Mouse (Mus musculus): ENCODE results near the gene Gemin5. TPM values are rescaled to one million over a fixed set of nuclear protein-coding genes. Genes with fewer than 3 reads are reported as not detected.
A peak's percentile ranks its signal among the peaks of the same experiment; 100 is the strongest.

Gemin5 gene
- polyA plus RNA-seq, 1 experiment from 2014 or later: 19.1 TPM

GRCm38 (mm10) chr11:58126397-58127160, 41.8 kb downstream of the Gemin5 start:
- H3K9ac ChIP-seq: no peak overlapping the region
- no peaks in the 10 kb centered on the region for H3K9me3 ChIP-seq
- H3K27me3 ChIP-seq (replicated peaks): no peaks in the 10 kb centered on the region
- ATAC-seq (ENCODE audit: low FRiP score, low read depth): no peak
- no peak overlapping the region for H3K4me2 ChIP-seq (replicated peaks)
- no peaks in the 10 kb centered on the region for H3K4me1 ChIP-seq
- no peak overlapping the region for H3K4me3 ChIP-seq
- 79% methylated on average over 7 of the region's 7 CpGs for WGBS
- H3K36me3 ChIP-seq: peaks cover 82% of the 10 kb centered on the region
- no peak overlapping the region for H3K27ac ChIP-seq

- no peak for ATAC-seq (ENCODE audit: low FRiP score, low read depth)
- peaks cover 83% of the 10 kb centered on the region for H3K36me3 ChIP-seq
- H3K27ac ChIP-seq: no peak overlapping the region
- no peak overlapping the region for H3K4me2 ChIP-seq (replicated peaks)
- no peaks in the 10 kb centered on the region for H3K9me3 ChIP-seq
- H3K4me3 ChIP-seq: no peak overlapping the region
- no peak overlapping the region for H3K9ac ChIP-seq
- WGBS: 88% methylated on average over 11 of the region's 11 CpGs
- H3K27me3 ChIP-seq (replicated peaks): no peaks in the 10 kb centered on the region
- H3K4me1 ChIP-seq: no peaks in the 10 kb centered on the region
Measured at GRCm38 (mm10) chr11:58125021-58125420, 43.3 kb downstream of the Gemin5 start.

GRCm38 (mm10) chr11:58123711-58124110, 44.6 kb downstream of the Gemin5 start:
- Histone ChIP-seq H3K4me1 (no peaks in the 10 kb centered on the region), H3K4me3 (no peak overlapping the region), H3K9ac (no peak overlapping the region), H3K9me3 (no peaks in the 10 kb centered on the region), H3K36me3 (peaks cover 78% of the 10 kb centered on the region), H3K27ac (no peak overlapping the region), H3K4me2 (replicated peaks) (no peak overlapping the region), H3K27me3 (replicated peaks) (no peaks in the 10 kb centered on the region)
- WGBS: 87% methylated on average over 2 of the region's 2 CpGs
- no peak for ATAC-seq (ENCODE audit: low FRiP score, low read depth)

GRCm38 (mm10) chr11:58121351-58121750, 47.0 kb downstream of the Gemin5 start:
- H3K27ac ChIP-seq: no peak overlapping the region
- H3K4me3 ChIP-seq: no peak overlapping the region
- no peak for ATAC-seq (ENCODE audit: low FRiP score, low read depth)
- H3K4me2 ChIP-seq (replicated peaks): no peak overlapping the region
- peaks cover 81% of the 10 kb centered on the region for H3K36me3 ChIP-seq
- no peaks in the 10 kb centered on the region for H3K4me1 ChIP-seq
- no peak overlapping the region for H3K9ac ChIP-seq
- WGBS: 91% methylated on average over 9 of the region's 9 CpGs
- no peaks in the 10 kb centered on the region for H3K27me3 ChIP-seq (replicated peaks)
- no peaks in the 10 kb centered on the region for H3K9me3 ChIP-seq

GRCm38 (mm10) chr11:58120655-58121054, 47.7 kb downstream of the Gemin5 start:
- no peak for ATAC-seq (ENCODE audit: low FRiP score, low read depth)
- no peaks in the 10 kb centered on the region for H3K27me3 ChIP-seq (replicated peaks)
- 86% methylated on average over 3 of the region's 3 CpGs for WGBS

GRCm38 (mm10) chr11:58117044-58117652, 51.2 kb downstream of the Gemin5 start:
- 93% methylated on average over 10 of the region's 10 CpGs for WGBS
- Histone ChIP-seq H3K9me3 (no peaks in the 10 kb centered on the region), H3K9ac (no peak overlapping the region), H3K36me3 (peaks cover 91% of the 10 kb centered on the region), H3K27me3 (replicated peaks) (no peaks in the 10 kb centered on the region), H3K4me1 (no peaks in the 10 kb centered on the region), H3K4me2 (replicated peaks) (no peak overlapping the region), H3K27ac (no peak overlapping the region), H3K4me3 (no peak overlapping the region)
- no peak for ATAC-seq (ENCODE audit: low FRiP score, low read depth)

More at GRCm38 (mm10) chr11:58120655-58121054, 47.7 kb downstream of the Gemin5 start:
- no peaks in the 10 kb centered on the region for H3K9me3 ChIP-seq
- no peaks in the 10 kb centered on the region for H3K4me1 ChIP-seq
- H3K36me3 ChIP-seq: peaks cover 83% of the 10 kb centered on the region
- no peak overlapping the region for H3K27ac ChIP-seq
- H3K4me3 ChIP-seq: no peak overlapping the region
- no peak overlapping the region for H3K4me2 ChIP-seq (replicated peaks)
- H3K9ac ChIP-seq: no peak overlapping the region

- WGBS: 97% methylated on average over 1 of the region's 1 CpGs
- Histone ChIP-seq H3K27ac (no peak overlapping the region), H3K36me3 (peaks cover 92% of the 10 kb centered on the region), H3K9me3 (no peaks in the 10 kb centered on the region), H3K4me3 (no peak overlapping the region), H3K4me1 (no peaks in the 10 kb centered on the region), H3K27me3 (replicated peaks) (no peaks in the 10 kb centered on the region), H3K9ac (no peak overlapping the region), H3K4me2 (replicated peaks) (no peak overlapping the region)
- ATAC-seq (ENCODE audit: low FRiP score, low read depth): no peak
Measured at GRCm38 (mm10) chr11:58116560-58116959, 51.8 kb downstream of the Gemin5 start.

- 84% methylated on average over 4 of the region's 4 CpGs for WGBS
Measured at GRCm38 (mm10) chr11:58107664-58108337, 60.5 kb downstream of the Gemin5 start.

GRCm38 (mm10) chr11:58107009-58107408, 61.3 kb downstream of the Gemin5 start:
- no peak overlapping the region for H3K4me3 ChIP-seq
- H3K27ac ChIP-seq: no peak overlapping the region
- no peak for ATAC-seq (ENCODE audit: low FRiP score, low read depth)
- 60% methylated on average over 3 of the region's 3 CpGs for WGBS
- no peaks in the 10 kb centered on the region for H3K9me3 ChIP-seq
- peaks cover 26% of the 10 kb centered on the region for H3K36me3 ChIP-seq
- no peak overlapping the region for H3K9ac ChIP-seq
- peaks cover 19% of the 10 kb centered on the region for H3K4me1 ChIP-seq
- no peaks in the 10 kb centered on the region for H3K27me3 ChIP-seq (replicated peaks)
- H3K4me2 ChIP-seq (replicated peaks): no peak overlapping the region

More at GRCm38 (mm10) chr11:58107664-58108337, 60.5 kb downstream of the Gemin5 start:
- Histone ChIP-seq H3K9me3 (no peaks in the 10 kb centered on the region), H3K36me3 (peaks cover 33% of the 10 kb centered on the region), H3K4me3 (no peak overlapping the region), H3K4me2 (replicated peaks) (no peak overlapping the region), H3K27me3 (replicated peaks) (no peaks in the 10 kb centered on the region), H3K4me1 (peaks cover 19% of the 10 kb centered on the region), H3K27ac (no peak overlapping the region), H3K9ac (no peak overlapping the region)
- no peak for ATAC-seq (ENCODE audit: low FRiP score, low read depth)

- H3K27ac ChIP-seq: peak overlapping the region; percentile 68
- H3K4me3 ChIP-seq: peak overlapping the region; percentile 92
- WGBS: under 1% methylated on average over 24 of the region's 24 CpGs
- peak; percentile 14 for ATAC-seq (ENCODE audit: low FRiP score, low read depth)
- no peaks in the 10 kb centered on the region for H3K9me3 ChIP-seq
- peaks cover 19% of the 10 kb centered on the region for H3K4me1 ChIP-seq
- no peaks in the 10 kb centered on the region for H3K27me3 ChIP-seq (replicated peaks)
- H3K4me2 ChIP-seq (replicated peaks): peak overlapping the region; percentile 85
- peak overlapping the region; percentile 87 for H3K9ac ChIP-seq
- H3K36me3 ChIP-seq: peaks cover under 1% of the 10 kb centered on the region; the same call in 1 of the 2 replicates
Measured at GRCm38 (mm10) chr11:58104351-58104791, 64.0 kb downstream of the Gemin5 start.

GRCm38 (mm10) chr11:58103697-58104306, 64.5 kb downstream of the Gemin5 start, which contains the start of gene Cnot8:
TSS of gene Cnot8 (plus strand) at chr11:58104153.
- ATAC-seq (ENCODE audit: low FRiP score, low read depth): peak; percentile 98
- Histone ChIP-seq H3K36me3 (no peaks in the 10 kb centered on the region), H3K4me1 (peaks cover 19% of the 10 kb centered on the region), H3K4me2 (replicated peaks) (peak within 1 kb of the TSS; percentile 85), H3K9ac (peak within 1 kb of the TSS; percentile 87), H3K9me3 (no peaks in the 10 kb centered on the region), H3K27me3 (replicated peaks) (0 out of 2 replicates have a peak, but pooled peaks cover 2% of the 10 kb centered on the region), H3K4me3 (peak within 1 kb of the TSS; percentile 92), H3K27ac (peak within 1 kb of the TSS; percentile 68)
- under 1% methylated on average over 55 of the region's 55 CpGs for WGBS

GRCm38 (mm10) chr11:58103344-58103653, 65.0 kb downstream of the Gemin5 start:
- 56% methylated on average over 13 of the region's 13 CpGs for WGBS
- Histone ChIP-seq H3K9ac (peak overlapping the region; percentile 87), H3K27me3 (replicated peaks) (0 out of 2 replicates have a peak, but pooled peaks cover 4% of the 10 kb centered on the region), H3K4me2 (replicated peaks) (peak overlapping the region; percentile 85), H3K4me1 (peaks cover 19% of the 10 kb centered on the region), H3K36me3 (no peaks in the 10 kb centered on the region), H3K4me3 (peak overlapping the region; percentile 92), H3K27ac (peak overlapping the region; percentile 68; the same call in 1 of the 2 replicates), H3K9me3 (no peaks in the 10 kb centered on the region)
- peak; percentile 68 for ATAC-seq (ENCODE audit: low FRiP score, low read depth)

Measured in neural tube, embryonic 12.5 days (tissue).